Mouse (Mus musculus) urinary bladder, adult 18-20 months (tissue): ENCODE results near the gene Prkag2.

Experiments used
- DNase-seq, 2 experiments: peaks; one replicate each; pipeline ENCODE4 v3.0.0; 2022; ENCODE audit warnings: low spot score in 2 of 2, mixed read lengths in 2 of 2

The Prkag2 gene

DNA sequence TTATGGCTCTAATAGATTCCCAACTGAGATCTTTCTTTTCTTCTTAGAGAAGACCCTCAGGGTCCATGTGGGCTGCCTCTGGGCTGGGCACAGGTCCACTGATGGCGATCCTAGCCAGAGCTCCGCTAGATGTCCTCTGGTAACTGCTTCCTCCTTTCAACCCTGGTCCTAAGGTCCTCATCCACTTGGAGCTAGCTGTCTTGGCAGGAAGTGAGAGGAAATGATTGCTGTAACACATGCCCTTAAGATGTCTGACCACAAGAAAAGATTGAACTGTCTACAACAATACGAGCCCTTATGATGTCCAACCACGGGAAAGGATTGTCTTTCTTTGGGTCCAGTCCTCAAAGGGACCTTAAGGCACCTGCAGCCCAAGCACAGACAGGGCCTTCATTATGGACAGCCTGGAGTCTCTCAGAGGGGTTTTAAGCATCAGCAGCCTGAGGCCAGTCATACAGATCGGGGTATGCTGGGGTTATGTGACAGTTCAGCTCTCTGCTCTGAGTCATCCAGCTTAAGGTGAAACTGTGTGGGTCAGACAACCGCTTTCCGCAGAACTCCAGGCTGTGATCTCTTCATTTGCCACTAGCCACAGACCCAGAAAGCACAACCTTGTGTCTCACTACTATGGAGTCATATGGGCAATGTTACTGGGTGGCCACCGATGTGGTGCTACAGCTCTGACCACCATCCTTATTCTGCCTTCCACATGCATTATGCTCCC is 129.7 kb downstream of the Prkag2 start:
- no peak for DNase-seq

DNA sequence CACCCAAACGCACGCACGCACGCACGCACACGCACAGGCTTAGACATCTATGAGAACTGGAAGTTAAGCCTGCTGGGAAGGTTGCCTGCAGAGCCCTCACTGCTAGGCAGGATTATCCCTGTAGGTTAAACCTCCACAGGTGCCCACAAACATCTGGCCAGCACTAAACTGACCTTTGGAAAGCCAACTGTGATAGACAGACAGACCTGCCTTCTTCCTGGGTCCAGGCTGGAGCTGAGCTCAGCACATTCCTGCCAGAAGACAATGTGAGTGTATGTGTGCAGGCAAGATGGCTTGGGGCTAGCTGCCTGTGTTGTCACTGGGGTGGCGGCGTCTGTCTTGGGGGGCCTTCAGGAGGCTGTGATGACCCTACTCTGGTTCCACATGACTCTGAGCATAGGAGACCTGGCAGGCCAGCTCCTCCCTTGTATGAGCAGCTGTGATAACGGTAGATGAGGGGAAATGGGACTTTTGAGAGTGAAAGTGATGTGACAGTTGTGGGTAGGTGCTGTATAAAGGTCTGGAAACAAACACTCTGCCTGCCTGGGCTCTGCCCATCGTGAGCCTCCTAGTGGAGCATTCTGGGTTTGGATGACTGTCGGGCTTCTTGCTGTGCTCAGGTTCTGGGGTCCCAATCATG is 131.1 kb downstream of the Prkag2 start:
- no peak for DNase-seq

DNA sequence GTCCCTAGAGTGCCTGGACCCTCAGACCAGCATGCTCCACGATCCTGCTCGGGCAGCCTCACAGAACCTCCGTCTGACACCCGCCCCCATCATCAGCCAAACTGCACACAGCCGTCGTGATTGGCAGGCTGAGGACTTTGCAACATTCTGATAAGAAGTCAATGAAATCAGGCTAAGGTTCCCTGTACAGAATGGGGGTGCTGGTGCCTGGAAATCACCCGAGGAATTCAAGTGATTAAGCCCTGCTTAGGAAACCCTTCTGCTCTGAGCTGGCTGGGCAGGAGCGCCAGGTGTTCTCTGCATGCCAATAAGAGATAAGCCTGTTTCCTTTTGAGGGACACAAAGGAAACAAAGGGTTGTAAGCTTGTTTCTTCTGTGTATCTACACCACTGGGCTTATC is 131.7 kb downstream of the Prkag2 start:
- DNase-seq: no peak

DNA sequence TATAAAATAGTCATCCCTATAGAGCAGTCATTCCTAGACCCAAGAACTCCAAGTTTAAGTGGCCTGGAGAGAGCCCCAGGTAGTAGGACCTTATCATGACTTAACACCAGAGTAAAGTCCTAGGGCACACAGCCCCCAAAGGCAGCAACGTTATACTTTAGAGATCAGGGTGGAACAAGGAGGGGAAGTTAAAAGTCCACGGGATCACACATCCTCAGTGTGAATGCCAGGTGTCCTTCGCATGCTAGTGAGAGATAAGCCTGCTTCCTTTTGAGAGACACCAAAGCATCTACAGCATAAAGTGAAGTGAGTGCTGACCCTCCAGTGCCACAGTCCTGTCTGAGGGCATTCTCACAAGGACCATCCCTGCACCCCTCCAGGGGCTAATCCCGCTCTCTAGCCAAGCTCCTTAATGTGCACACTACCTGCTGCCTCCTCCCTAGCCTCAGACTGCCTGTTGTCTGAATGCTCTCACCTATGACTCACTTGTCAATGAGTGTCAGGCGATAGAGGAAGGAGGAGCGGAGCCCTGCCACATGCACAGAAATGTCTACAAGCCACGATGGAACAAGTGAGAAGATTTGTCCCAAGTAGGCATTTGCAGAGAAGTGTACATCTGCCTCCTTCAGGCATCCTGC is 132.4 kb downstream of the Prkag2 start:
- DNase-seq: no peak

DNA sequence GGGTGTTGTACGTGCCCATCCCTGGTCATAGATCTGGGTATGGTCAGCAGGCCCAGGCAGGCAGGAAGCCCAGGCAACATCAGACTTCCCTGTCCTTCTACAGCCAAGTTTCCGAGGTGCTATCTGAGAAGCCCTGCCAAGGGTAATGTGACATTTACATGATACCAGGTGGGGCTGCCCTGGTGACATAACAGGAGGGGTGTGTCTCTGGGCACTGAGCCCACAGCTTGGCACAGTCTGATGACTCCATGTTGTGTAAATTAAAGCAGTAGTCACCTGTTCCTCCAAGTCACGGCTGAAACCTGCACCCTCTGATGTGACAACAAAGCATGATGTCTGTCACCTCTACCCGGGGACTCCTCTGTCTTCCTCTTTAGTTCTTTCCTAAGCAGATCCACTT is 136.7 kb downstream of the Prkag2 start:
- peak; percentile 34 to 35 for DNase-seq

DNA sequence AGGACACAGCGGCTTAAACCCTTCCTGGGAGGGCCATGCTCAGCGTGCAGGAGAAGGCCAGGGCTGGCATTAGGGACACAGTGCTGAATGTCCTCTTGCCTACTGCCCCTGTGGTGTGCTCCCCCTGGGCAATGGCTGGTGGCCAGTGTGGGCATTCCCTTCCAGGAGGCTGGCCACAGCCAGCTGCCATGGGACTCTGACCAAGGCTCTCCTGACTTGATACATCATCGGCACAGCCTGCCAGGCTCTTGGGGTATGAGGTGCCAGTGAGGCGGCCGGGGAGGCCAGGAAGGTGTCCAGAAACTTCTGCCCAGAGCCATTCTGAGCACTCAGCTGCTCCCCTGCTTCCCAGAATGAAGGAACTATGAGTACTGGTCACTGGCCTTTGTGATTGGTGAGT is 139.7 kb downstream of the Prkag2 start:
- no peak for DNase-seq

DNA sequence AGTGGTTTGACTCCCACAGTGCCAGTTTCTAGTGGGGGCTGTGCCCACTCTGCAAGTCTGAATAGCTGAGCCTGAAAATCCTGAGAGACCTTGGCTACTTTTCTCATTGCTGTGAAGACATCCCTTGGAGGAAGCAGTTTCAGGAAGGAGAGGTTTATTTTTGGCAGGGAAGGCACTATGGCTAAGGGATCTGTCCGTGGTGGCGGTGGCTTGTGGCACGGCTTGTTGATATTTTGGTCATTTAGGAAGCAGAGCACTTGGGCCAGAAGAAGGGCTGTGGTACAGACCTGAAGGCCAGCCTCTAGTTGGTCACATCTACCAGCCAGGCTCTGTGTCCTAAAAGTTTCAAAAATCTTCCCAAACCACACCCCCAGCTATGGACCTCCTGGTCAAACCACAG is 140.7 kb downstream of the Prkag2 start:
- no peak for DNase-seq

DNA sequence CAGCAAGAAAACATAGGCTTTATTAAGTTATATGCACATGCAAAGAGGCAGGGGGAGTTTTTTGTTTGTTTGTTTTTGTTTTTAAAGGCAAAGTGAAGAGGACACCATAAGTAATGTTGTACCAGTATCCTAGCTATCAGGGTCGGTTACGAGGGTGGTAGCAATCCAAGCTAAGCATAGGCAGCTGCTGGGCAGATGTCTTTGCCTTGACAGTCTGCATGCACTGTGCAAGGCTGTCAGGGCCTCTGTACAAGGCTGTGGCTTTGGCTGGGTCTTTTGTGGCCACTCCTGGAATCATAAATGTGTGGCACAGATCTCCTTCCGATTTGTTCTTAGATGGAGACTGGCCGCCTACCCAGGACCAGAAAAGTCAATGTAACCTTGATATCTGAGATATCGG is 141.8 kb downstream of the Prkag2 start:
- DNase-seq: no peak

DNA sequence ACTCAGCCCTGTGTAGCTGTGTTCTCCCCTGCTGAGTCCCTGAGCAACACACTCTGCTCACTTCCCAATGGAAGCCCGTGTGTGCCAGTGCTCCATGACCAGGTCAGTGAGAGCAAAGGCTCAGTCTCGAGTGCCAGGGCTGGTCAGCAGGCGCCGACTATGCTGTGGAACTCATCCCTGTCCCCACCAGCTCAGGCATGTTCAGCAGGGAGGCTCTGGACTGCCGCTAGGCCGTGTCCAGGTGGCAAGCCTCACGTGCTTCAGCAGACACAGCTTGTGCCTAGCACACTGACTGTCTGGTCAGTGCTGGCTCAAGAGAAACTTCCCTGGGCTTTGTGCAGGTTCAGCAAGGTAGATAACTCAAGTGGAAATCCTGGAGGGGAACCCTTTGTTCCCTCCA is 143.6 kb downstream of the Prkag2 start:
- no peak for DNase-seq

DNA sequence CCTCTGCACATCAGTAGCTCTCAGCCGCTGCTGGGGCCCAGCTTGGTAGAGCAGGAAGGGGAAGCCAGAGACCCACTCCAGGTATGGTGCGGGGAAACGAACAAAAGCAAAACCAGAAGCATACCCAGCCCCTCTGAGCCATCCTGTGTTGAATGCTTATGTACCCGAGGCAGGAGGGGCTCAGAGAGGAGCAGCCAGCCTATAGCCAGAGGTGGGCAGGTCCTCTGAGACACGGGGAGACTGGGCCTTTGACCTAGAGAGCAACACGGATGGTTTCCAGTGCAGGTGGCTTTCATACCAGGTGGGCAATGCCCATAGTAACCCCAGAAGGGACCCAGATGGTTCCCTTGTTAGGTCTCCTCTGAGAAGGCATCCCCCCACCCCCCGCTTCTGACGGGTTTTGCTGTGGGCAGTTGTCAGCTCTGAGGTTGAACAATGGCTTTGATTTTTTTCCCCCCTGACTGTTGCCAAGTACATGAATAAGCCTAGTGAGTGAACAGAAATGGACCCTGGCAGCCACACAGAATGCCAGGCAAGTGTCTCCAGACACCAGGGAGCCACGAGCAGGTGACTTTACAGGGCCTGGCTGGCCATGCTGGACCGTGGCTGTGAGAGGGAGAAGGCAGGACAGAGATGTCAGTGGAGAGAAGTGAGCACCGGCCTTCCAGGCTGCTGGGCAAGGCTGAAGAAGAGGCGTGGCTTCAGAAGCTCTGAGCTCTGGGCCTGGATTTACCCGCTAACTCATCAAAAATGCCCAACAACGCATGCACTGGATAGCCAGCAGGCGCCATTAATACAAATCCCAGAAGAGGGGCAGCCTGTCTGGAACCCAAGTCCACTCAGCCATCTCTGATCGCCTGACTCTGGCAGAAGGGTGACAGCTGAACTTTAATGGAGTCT is 147.3 kb downstream of the Prkag2 start:
- DNase-seq: no peak

DNA sequence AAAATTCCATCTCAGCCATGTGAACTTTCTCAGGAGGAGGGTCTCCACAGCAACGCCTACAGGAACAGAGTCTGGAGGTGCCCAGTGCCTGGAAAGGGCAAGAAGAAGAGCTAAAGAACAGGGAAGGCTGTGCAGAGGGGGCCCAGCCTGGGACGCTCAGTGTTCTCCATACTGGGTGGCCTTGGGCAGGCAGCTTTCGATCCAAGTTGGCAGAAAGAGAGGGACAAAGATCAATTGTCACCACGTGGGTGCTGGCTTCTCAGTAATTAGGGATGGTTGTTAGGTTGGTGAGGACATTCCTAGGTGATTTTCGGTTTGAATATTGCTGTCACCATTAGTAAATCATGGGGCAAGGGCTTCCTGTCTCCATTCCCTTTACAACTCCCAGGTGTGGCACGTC is 148.2 kb downstream of the Prkag2 start:
- no peak for DNase-seq

DNA sequence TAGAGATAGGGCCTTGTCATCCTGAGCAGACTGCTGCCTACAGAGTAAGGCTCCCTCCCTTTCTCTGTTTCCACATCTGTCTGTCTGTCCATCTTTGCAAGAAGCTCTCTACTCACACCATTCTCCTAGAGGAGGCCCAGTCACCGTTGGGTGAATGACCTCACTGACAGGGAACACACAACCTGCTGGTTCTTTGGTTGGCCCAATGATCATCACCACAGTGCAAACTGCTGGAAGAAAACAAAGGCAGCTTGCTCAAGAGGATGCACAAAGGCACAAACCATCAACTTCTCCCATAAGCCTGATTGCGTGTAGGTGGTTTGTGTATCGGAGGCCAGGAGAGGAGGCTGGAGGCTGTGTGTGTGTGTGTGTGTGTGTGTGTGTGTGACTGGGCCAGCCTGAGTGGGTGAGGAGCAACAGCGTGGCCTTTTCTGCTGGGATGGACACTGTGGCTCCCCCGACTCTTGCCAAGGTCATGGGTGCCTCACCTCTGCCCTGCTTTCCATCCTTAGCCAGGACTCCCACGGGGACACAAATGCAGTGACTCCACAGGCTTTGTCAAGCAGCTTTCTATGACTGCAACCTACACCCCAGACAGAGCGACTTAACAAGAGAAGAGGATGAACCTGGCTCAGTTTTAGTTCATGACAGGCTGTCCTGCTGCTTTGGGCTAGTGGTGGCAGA is 149.4 kb downstream of the Prkag2 start:
- DNase-seq: no peak

DNA sequence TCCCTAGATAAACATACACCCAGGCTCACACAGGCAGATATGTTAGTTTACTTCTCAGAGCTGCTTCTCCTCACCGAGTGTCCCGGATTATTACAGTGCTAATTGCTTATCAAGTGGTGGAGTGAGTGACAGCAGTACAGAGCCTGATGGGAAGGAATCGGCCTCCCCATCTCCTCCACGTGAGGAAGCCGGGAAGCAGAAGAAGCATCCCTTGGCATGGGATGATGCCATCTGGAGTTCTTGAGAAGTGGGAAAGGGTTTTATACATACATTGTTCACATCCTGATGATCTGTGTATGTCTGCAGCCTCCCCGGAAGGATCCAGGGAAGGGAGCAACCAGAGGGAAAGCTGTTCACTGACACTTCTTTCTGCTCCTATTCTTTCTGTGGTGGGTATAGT is 150.4 kb downstream of the Prkag2 start:
- no peak for DNase-seq

DNA sequence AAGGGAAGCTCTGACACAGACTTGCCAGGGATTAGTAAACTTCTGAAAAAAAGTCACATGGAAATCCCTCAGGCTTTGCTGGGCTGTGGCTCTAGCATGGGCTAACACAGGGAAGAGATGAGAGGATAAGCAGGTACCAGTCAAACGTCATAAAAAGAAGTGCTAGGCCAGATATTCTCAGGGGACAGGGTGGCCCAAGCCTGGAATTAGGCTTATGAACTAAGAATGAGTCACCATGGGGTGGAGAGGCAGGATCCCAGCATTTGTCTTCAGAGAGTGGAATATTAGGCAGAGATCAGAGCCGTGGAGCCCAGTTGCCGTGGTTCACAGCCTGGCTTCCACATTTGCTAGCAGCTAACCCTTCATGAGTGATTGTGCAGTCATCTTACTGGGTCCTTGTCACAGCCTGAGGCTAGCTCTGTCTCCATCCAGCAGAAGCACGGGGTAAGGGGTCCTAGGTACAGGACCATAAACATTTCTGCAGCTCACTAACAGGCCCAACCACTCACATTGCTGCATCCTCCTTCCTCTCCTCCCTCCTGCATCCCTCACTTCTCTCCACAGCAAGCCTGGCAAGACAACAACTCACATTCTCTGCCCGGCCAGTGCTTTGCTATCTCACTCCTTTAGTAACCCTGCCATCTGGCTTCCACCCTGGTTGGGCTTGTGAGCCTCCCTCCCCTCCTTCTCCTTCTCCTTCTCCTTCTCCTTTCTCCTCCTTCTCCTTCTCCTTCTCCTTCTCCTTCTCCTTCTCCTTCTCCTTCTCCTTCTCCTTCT is 162.2 kb downstream of the Prkag2 start:
- no peak for DNase-seq

DNA sequence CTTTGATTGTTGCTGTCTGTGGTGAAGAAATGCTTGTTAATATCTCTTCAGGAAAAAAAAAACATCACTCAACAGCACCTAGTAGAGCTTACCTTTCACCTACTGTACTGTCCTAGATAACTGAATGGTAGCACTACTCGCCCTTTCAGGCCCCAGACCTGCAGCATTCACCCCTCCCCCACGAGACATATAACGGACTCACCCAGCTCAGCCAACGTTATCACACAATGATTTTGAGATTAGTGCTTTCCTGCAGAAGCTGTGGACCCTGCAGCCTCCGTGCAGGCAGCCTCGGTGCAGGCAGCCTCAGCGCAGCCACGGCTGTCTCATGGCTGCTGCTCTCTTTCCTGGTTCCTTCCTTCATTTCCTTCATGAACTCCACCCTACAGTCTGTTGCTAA is 164.0 kb downstream of the Prkag2 start:
- DNase-seq: no peak

DNA sequence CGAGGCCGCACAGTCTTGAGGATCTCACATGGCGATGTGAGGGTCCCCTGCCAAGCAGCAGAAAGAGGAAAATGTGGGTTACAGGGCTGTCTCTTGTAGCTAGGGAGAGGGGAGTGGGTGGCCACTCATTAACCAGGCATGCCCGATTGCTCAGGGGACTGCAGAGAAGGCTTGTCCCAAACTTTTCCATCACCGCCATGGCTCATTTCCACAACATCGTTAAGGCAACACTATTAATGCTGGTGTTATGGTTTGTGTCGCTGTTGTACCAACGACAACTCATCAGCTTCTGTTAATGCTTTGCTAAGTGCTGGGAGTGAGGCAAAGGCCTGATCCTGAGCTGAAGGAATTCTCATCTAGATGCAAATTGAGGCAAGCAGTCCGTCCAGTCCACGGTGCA is 165.0 kb downstream of the Prkag2 start:
- no peak for DNase-seq

DNA sequence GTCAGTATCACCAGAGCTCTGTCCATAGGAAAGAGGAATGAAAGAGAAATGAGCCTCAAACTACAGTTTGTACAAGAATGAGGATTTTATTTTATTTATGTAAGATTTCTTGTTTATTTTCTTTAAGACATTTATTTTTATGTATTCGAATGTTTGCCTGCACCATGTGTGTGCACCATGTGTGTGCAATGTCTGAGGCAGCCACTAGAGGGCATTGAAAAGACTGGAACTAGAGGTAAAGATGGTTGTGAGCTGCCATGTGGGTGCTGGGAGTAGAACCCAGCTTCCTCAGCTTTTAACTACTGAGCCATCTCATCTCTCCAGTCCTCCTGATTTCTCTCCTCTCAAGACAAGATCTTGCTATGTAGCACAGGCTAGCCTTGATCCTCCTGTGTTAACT is 166.7 kb downstream of the Prkag2 start:
- DNase-seq: no peak

DNA sequence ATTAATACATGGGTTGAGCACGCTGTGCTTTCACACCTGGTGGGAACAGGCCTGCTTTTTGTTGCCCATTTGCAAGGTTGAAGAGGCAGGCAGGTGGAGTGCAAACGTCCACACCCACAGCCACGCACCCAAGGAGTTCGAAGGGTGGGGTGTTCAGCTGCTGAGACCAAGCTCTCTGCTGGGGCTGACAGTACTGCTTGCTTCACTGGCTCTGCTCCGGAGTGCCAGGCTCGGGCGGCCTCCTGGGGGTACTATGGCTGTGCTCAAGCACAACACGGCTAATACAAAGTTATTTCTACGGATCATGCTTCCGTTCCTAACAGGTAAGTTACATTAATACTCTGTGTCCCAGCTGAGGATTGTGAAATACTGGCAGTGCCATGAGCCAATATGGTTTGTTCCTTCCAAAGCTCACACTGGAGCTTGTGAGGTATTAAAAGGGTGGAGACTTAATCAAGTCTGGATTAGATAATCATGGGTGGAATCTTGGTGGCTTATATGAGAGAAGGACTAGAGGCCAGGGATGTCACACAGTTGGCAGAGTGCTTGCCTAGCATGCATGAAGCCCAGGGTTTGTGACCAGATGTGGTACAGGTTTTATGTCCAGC is 168.8 kb downstream of the Prkag2 start:
- no peak for DNase-seq

DNA sequence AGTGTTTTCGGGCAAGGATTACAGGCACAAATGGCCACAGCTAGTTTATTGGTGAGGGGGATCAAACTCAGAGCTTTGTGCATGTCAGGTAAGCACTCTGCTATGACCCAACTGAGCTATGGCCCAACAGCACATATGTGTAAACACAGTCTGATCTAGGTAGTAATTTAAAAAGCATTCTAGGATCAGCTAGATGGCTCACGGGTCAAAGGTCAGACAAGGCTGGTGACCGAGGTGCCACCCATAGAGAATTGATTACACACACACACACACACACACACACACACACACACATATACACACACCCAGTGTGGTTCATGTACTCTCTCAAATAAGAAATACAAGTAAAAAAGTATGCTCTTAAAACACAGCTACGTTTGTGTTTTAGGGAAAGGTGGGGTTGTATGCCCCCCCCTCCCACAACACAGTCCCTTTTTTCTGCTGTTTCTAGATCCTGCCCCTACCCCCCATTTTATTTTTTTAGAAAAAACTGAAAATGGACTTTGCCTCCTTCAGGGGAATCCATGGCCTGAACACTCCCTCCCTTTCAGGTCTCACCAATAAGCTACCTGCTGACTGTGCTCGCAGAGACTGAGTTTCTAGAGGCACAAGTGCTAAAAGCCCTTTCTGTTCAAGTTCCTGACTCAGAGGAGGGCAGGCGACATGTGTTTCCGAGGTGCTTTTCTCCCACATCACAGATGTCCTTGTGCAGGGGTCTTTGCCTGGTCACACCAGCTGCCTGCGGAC is 169.4 kb downstream of the Prkag2 start:
- DNase-seq: no peak

DNA sequence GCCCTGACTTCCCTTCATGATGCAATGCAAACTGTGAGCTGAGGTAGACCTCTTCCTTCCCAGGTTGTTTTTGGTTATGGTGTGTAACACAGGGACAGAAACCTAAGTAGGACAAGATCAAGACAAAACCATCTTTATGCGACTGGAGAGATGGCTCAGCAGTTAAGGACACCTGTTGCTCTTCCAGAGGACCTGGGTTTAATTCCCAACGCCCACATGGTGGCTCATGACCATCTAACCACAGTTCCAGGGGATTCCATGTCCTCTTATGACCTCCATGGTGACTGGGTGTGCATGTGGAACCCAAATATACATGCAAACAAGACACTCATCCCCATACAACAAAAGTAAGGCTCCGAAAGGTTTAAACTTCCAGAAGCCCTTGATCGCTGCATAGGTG is 171.6 kb downstream of the Prkag2 start:
- no peak for DNase-seq
